Mouse (Mus musculus) CD4-positive, CD25-positive, alpha-beta regulatory T cell, adult 2 months (primary cell): ENCODE measurements around the gene Olfr1204.

ENCODE experiments used
- DNase-seq: peaks from one replicate; pipeline ENCODE4 v3.0.0-alpha.2; 2012; ENCODE audit warnings: low read depth, low spot score

The Olfr1204 gene

GRCm38 (mm10) chr2:88848992-88849391 is at the start of gene Olfr1204:
Olfr1204 (plus strand) TSS chr2:88849292.
- no peak for DNase-seq

- no peak for DNase-seq
Measured at GRCm38 (mm10) chr2:88814196-88814595, 34.9 kb upstream of the Olfr1204 start, which contains the start of gene Olfr1202. Olfr1202 (plus strand) TSS chr2:88814496.

- DNase-seq, result no peak
Measured at GRCm38 (mm10) chr2:88829437-88829836, 19.7 kb upstream of the Olfr1204 start, which contains the start of gene Olfr1205. Olfr1205 (plus strand) TSS chr2:88829737.

GRCm38 (mm10) chr2:88838477-88838876 is 10.6 kb upstream of the Olfr1204 start:
- DNase-seq, result no peak

GRCm38 (mm10) chr2:88862931-88863330 is 13.8 kb downstream of the Olfr1204 start, which contains the start of gene Olfr1206:
Olfr1206 (plus strand) TSS chr2:88863231.
- DNase-seq, result no peak

- no peak for DNase-seq
Measured at GRCm38 (mm10) chr2:88902211-88902610, 53.1 kb downstream of the Olfr1204 start, which contains the start of gene Olfr1208. Olfr1208 (minus strand) TSS chr2:88902311.
